Mouse (Mus musculus): ENCODE measurements around the gene Txndc17.
"Not testable (repeated sequence)": the region's sequence is repeated elsewhere in the genome, so short reads cannot be mapped to it uniquely, and the experiment has no call there.

The Txndc17 gene

DNA sequence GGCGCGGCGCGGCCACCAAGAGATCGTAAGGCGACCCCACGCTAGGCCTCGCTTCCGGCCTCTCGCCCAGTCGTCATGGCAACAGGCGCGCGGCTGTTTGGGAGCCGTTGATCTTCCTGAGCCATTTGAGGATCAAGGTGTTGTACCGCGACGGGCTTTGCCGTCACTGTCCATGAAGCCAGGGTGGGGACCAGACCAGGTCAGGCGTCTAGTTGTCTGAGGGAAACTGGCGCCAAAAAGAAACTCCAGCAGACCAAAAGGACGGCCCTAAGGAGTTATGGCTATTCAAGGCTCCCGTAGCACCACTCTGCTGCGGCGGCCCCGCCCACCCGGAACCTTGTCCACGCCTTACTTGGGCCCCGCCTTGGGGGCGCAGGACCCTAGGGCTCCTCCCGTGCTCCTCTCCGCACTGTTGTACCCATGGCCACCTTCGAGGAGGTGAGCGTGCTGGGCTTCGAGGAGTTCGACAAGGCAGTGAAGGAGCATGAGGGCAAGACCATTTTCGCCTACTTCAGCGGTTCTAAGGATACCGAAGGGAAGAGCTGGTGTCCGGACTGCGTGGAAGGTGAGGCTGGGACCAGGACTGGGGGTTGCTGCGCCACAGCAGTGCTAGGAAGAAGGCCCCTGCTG is at the start of gene Txndc17, which contains the start of gene 4933427D14Rik:
TSS of gene Txndc17 (plus strand) at position 344 of the 630 bp plus-strand sequence.
TSS of gene 4933427D14Rik (minus strand) at position 256 of the 630 bp plus-strand sequence.
- DNase-seq = peak; percentile 94

DNA sequence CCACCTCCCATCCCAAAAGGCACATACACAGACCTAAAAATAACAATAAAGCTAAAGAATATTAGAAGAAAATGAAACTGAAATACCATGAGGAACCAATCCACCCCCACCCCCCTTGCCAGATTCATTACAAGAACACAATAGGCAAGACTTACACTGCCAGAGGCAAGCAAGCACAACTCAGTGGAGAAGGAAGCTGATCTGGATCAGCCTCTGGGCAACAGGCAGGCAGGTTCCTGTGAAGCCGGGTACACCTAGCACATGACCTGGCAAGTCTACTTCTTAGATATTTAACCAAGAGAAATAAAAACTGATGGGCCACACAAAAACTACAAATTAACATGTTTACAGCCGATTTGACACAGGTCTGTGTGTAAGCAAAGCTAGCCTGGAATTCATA is 44.1 kb upstream of the Txndc17 start:
- no peak for DNase-seq

DNA sequence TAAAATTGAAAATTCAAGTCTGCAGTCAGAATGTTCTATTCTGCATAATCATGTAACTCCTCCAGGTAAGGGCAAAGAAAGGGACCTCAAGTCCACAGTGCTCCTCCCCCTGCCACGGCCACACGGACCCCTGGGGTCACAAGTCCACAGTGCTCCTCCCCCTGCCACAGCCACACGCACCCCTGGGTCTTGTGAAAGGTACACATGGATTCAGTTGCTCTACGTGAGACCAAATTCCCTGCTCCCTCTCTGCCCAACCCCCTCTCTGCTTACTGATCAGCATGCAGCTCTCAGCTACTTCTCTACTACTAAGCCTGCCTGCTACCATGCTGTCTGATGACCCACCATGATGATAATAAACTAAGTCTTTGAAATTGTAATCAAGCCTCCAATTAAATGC is 37.5 kb upstream of the Txndc17 start:
- DNase-seq = no peak

DNA sequence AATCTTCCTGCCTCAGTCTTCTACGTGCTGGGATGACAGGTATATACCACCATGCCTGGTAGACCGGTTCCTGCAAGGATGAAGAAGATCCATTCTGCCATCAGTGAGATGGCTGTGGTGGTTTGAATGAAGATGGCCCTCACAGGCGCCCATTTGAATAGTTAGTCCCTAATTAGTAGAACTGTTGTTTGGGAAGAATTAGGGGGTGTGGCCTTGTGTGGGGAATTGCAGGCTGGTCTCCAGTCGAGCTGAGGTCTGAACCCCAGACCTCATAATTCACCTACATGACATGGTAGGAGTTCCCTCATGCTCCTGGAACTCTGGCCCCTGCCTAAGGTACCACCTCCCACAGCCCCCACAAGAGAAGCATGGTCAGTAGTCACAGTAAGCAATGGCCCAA is 35.4 kb upstream of the Txndc17 start:
- not testable (repeated sequence) for DNase-seq

GRCm38 (mm10) chr11:72173506-72173905 is 33.8 kb upstream of the Txndc17 start:
- DNase-seq = no peak

DNA sequence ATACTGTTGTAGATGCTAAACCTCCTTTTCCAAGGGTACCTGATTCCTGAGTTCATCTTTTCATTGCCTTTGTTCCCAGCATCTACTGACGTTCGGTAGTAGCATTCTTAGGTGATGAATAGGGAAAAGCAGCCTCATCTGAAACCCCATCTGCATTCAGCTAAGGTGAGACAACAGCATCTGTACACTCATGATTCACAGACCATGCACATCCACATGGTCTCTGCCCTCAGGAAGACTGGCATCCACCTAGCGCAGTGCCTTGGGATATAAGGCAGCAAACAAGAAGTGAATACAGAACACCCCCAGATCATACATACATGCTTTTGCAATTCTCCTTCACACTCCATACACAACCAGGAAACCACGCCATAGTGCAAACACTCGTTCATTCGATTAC is 32.6 kb upstream of the Txndc17 start:
- no peak for DNase-seq

- no peak for DNase-seq
Observed at GRCm38 (mm10) chr11:72175966-72176365, 31.4 kb upstream of the Txndc17 start.

DNA sequence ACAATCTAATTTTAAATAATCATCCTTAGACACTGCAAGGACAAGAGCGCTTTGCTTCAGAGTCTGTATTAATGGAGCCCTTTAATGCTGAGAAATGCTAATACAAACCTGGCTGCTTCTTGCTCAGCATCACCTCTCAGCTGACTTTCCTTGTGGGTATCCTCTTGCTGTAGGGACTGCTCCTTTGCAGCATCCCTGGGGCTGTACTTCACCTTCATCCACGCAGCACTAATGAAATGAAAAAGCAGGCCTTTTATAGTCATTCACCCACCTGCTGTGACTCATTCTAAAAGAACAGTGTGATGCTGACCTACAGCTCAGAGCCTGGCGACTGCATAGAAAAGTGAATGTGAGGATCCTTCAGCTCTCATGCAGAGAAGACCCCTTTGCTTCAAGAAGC is 30.8 kb upstream of the Txndc17 start:
- DNase-seq = no peak

DNA sequence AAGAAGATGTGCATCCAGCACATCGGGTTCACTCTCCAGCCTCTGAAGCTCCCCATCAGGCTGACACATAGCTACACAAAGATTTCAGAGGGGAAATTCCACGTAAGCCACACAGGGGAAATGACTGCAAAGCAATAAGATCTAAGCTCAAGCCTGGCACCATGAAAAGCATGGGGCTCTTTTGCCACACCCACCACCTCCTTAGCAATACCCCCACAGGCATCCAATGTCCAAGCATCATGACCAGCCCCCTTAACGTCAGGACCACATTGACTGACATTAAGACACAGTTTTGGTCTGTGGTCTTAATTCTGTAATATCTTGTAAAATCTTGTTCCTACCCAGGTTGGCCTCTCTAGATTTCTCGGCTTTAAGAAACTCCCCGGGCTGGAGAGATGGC is 26.8 kb upstream of the Txndc17 start:
- DNase-seq = no peak

DNA sequence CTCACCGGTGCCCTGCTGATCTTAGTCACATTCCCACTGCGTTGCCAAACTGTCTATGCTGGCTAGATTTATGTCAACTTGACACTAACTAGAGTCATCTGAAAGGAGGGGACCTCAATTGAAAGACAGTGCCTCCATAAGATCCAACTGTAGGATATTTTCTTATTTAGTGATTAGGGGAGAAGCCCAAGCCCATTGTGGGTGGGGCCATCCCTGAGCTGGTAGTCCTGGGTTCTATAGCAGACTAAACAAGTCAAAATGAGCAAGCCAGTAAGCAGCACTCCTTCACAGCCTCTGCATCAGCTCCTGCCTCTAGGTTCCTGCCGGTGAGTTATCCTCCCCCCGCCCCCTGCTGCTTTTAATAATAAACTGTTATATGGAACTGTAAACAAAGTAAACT is 26.2 kb upstream of the Txndc17 start:
- DNase-seq = no peak

DNA sequence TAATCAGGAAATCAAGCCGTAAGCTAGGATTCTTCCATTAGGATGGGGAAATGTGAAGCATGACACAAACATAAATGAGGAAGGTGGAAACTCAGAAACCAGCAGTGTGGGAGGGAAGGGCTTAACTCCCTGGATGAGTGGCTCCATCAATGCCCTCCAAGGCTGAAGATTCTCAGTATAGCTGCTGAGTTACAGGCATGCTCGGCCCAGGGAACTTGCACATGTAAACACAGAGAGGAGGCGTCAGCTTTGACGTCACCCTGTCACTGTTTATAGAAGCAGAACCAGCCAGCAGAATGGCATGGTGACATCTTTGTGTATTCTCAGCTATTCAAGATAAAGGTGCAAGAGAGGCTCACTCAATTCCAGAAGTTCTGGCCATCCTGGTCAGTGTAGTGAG is 23.1 kb upstream of the Txndc17 start:
- no peak for DNase-seq

DNA sequence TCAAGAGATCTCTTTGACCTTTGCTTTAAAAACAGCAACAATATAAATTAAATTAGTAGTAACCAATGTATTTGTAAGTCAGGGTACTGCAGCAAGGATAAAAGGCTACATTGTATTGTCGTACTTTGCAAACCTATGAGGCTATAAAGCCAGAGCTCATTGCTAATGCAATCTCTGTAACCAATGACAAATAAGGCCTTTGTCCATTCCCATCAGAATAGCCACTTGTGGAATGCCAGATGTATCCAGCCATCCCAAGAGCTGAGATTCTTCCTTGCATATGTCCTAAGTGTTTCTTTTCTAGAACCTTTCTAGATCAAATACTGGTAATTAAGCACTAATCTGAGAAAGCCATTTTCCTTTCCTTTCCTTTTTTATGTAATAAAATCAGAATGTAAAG is 16.5 kb upstream of the Txndc17 start:
- DNase-seq = no peak

GRCm38 (mm10) chr11:72194259-72194658 is 13.1 kb upstream of the Txndc17 start:
- DNase-seq = no peak

GRCm38 (mm10) chr11:72196506-72196905 is 10.8 kb upstream of the Txndc17 start:
- DNase-seq = no peak

DNA sequence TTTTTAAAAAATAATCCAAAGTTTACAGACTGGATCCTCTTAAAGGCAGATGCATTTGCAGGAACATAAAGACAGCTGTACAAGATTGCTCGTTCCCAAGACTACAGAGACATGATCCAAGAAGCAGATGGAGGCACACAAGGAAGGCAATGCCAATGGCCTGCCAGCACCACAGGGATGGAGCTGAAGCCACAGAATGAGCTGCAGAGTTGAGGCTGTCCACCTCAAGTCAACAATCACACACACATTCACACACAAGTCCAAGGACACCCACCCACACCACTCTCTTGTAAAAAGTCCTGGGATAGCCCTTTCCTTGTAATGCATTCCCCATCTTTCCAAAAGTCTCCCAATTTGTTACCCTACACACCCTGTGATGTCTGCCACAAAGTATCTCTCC is 3.9 kb upstream of the Txndc17 start:
- DNase-seq = no peak

- DNase-seq = no peak
Observed at GRCm38 (mm10) chr11:72205256-72205655, 2.1 kb upstream of the Txndc17 start.

DNA sequence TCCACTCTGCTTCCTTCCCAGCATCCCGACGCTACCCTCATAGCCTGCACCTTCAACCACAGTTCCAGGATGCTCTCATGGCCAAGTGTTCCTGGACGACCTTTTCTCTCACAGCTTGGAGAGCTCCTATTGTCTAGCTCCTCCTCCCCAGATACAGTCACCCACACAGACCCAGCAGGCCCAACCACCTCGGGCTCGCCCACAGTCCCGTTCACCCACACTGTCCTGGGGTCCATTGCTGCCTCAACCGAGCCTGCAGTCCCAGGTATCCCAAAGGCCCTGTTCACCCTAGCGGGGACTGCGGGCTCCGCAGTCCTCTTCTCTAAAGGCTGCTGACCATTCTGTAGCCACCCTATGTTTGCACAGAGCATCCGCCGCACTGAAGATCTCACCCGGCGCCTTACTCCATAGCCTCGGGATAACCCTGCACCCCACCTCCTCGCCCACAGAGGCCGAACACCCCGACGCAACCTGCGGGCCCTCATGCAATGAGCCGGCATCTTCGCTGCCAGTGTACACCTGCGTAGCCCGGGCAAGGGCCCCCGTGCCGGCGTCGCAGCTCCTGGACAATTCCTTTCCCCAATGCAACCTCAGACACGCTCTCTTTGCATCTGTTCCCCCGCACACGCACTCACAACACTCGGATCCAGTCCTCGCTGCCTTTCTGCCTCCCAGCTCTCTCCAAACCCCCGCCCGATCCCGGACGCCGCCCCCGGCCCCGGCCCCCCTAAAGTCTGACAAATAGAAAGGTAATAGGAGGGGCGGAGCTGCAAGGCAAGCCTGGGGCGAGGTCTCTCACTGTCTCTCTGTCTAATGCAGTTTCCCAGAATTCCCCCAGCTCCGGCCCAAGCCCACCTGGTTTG is 775 bp upstream of the Txndc17 start, which contains the start of gene Gm43951:
TSS of gene Gm43951 (minus strand) at position 500 of the 863 bp plus-strand sequence.
- peak; percentile 22 for DNase-seq

- DNase-seq = peak; percentile 23
Observed at GRCm38 (mm10) chr11:72207834-72208377, 559 bp downstream of the Txndc17 start.

DNA sequence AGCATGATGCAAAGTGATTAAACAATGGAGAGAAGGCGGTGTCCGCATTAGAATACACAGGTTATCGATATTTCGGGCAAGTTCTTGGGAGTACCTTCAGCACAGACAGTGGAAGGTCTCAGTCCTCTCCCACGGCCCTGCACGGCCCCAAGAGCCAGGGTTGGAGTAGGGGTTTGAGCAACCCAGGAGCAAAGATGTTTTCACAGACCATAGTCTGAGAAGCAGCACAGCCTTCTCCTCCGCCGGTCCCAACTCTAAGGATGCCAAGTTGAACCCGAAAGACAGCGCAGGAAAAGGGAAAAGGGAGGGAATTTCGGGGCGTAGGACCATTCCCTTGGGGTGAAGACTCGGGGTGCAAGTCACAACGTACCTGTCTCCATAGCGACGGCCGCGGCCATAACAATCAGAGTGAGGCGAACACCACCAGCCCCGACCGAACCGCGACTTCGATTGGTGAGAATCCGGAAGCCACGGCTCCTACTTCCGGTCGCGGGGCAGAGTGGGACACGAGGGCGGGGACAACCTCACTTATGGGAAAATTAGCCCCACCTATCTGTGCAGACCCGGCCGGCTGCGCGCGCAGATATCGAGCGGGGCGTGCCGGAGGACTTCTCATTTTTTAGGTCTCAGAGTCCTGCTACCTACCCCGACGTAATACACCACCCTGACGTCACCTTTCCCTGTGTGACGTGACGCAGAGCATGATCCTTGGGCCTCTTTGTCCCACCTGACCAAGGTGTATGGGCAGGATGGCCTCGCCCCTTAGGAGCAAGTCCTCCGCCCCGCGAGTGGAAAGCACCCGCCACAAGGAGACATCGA is 7.5 kb downstream of the Txndc17 start:
- DNase-seq = peak; percentile 95

- DNase-seq = peak; percentile 88
Observed at GRCm38 (mm10) chr11:72215410-72215797, 8.1 kb downstream of the Txndc17 start, which contains the start of gene Med31. Med31 (minus strand) TSS chr11:72215592.

DNA sequence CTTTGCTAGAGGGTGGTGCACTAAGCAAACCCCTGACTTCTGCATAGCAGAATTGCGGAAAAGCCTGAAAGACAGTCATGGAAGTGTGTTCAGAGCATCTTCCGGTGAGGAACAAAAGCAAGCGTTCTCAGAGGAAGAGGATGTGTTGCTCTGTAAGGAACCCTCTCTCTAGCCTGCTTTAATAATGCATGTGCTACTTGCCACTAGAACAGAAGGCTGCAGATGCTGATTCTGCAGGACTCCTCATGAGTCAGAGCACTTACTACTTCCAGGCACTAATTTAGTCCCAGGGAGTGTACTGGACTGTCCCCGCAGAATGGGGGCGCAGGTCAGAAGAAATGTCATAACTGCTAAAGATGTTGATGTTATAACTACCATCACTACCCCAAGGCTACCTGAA is 9.8 kb downstream of the Txndc17 start:
- no peak for DNase-seq

- DNase-seq = peak; percentile 60
Observed at GRCm38 (mm10) chr11:72221278-72221677, 13.9 kb downstream of the Txndc17 start.

DNA sequence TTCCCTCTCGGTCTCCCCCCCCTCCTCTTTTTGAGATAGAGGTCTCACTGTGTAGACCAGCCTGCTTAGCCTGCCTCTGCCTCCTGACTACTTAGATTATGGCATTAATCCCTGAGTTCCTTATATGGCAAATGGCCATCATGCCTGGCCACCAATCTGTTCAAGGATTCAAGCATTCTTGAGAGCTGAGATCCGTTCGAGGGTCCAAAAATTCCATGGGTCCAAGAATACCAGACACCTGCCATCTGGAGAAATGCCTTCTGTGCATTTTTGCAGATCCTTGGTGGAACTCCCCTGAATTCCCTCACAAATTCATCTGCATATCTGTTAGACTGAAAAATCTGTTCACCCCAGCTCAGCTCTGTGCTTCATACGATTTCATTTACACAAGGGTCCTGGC is 16.1 kb downstream of the Txndc17 start:
- no peak for DNase-seq

Data from kidney, adult 18-20 months (tissue).